Mouse (Mus musculus) liver, embryonic 15.5 days (tissue): ENCODE measurements around the gene Pnmal2. TPM values are rescaled to one million over a fixed set of nuclear protein-coding genes. Genes with fewer than 3 reads are reported as not detected.
A peak's percentile ranks its signal among the peaks of the same experiment; 100 is the strongest.

Source experiments
- ATAC-seq: fragments of 200-750 bp; cut with Nextera tagmentation; 2 replicates; pipeline ENCODE4 v1.8.0; 2017; ENCODE audit warnings: moderate number of reproducible peaks, mild to moderate bottlenecking, moderate library complexity; ENCODE audit not compliant: insufficient read depth
- H3K27ac ChIP-seq: fragments of 300-500 bp; sonication (generic); replicated peaks from 2 replicates; pipeline ENCODE4 v1.5.1; 2015; ENCODE audit warnings: mild to moderate bottlenecking, inconsistent platforms
- H3K27me3 ChIP-seq: fragments of 300-500 bp; sonication (generic); 2 replicates; pipeline ENCODE4 v1.6.1; 2015; ENCODE audit warnings: mild to moderate bottlenecking, inconsistent platforms
- H3K36me3 ChIP-seq: fragments of 300-500 bp; sonication (generic); replicated peaks from 2 replicates; pipeline ENCODE4 v1.6.1; 2015; ENCODE audit warnings: moderate library complexity, mild to moderate bottlenecking, inconsistent platforms
- H3K4me1 ChIP-seq: fragments of 300-500 bp; sonication (generic); replicated peaks from 2 replicates; pipeline ENCODE4 v1.6.1; 2015; ENCODE audit warnings: inconsistent platforms
- H3K4me2 ChIP-seq: fragments of 300-500 bp; sonication (generic); 2 replicates; pipeline ENCODE4 v1.6.1; 2015; ENCODE audit warnings: moderate library complexity, mild to moderate bottlenecking, inconsistent platforms
- H3K4me3 ChIP-seq: fragments of 300-500 bp; sonication (generic); replicated peaks from 2 replicates; pipeline ENCODE4 v1.5.1; 2015; ENCODE audit warnings: mild to moderate bottlenecking, inconsistent platforms
- H3K9ac ChIP-seq: fragments of 300-500 bp; sonication (generic); 2 replicates; pipeline ENCODE4 v1.6.1; 2015; ENCODE audit warnings: moderate library complexity, mild to moderate bottlenecking, inconsistent platforms
- H3K9me3 ChIP-seq: fragments of 300-500 bp; sonication (generic); replicated peaks from 2 replicates; pipeline ENCODE4 v1.6.1; 2016; ENCODE audit warnings: inconsistent platforms
- WGBS: fragments of 180-500 bp; shearing (Covaris S2); methylation state at CpG from one replicate; pipeline ENCODE4 v1.1.7; 2015; ENCODE audit warnings: mixed read lengths; ENCODE audit not compliant: insufficient replicate concordance; 5-methylcytosine and 5-hydroxymethylcytosine counted together
- polyA plus RNA-seq: library from polyadenylated mRNA; unstranded; fragments of >200 nt; fragmentation: Nextera tagmentation; extraction: Ambion mirVana; gene quantifications from 2 replicates; pipeline ENCODE4 v1.2.1, GENCODE M21; 2015

Pnmal2 gene
- polyA plus RNA-seq, 1 experiment from 2014 or later: 0.60 TPM

- H3K4me3 ChIP-seq: no peak overlapping the region
- no peak for ATAC-seq
- H3K27ac ChIP-seq: no peak overlapping the region
- H3K4me1 ChIP-seq: peaks cover 49% of the 10 kb centered on the region
- no peak overlapping the region for H3K9ac ChIP-seq
- H3K9me3 ChIP-seq: no peaks in the 10 kb centered on the region
- 79% methylated on average over 3 of the region's 3 CpGs for WGBS
- peaks cover 65% of the 10 kb centered on the region for H3K36me3 ChIP-seq
- H3K4me2 ChIP-seq: no peak overlapping the region
- no peaks in the 10 kb centered on the region for H3K27me3 ChIP-seq
Observed at GRCm38 (mm10) chr7:16918670-16919069, 25.8 kb upstream of the Pnmal2 start.

- peaks cover 62% of the 10 kb centered on the region for H3K36me3 ChIP-seq
- WGBS: 49% methylated on average over 13 of the region's 13 CpGs
- peak overlapping the region; percentile 8; the same call in 1 of the 2 replicates for H3K9ac ChIP-seq
Observed at GRCm38 (mm10) chr7:16919395-16920149, 24.9 kb upstream of the Pnmal2 start.

GRCm38 (mm10) chr7:16920150-16920579 is 24.3 kb upstream of the Pnmal2 start:
- WGBS: 82% methylated on average over 7 of the region's 7 CpGs
- H3K27ac ChIP-seq: 0 out of 2 replicates have a peak overlapping the region, but pooled peaks have one; percentile 16
- H3K36me3 ChIP-seq: peaks cover 56% of the 10 kb centered on the region
- H3K27me3 ChIP-seq: no peaks in the 10 kb centered on the region
- H3K4me3 ChIP-seq: no peak overlapping the region
- H3K9me3 ChIP-seq: no peaks in the 10 kb centered on the region
- H3K9ac ChIP-seq: peak overlapping the region; percentile 8; the same call in 1 of the 2 replicates
- ATAC-seq: no peak
- H3K4me2 ChIP-seq: peak overlapping the region; percentile 18; the same call in 1 of the 2 replicates
- peaks cover 55% of the 10 kb centered on the region for H3K4me1 ChIP-seq

More at GRCm38 (mm10) chr7:16919395-16920149, 24.9 kb upstream of the Pnmal2 start:
- ATAC-seq: no peak
- peak overlapping the region; percentile 18; the same call in 1 of the 2 replicates for H3K4me2 ChIP-seq
- peaks cover 49% of the 10 kb centered on the region for H3K4me1 ChIP-seq
- H3K4me3 ChIP-seq: no peak overlapping the region
- no peaks in the 10 kb centered on the region for H3K9me3 ChIP-seq
- H3K27me3 ChIP-seq: no peaks in the 10 kb centered on the region
- H3K27ac ChIP-seq: 0 out of 2 replicates have a peak overlapping the region, but pooled peaks have one; percentile 16

GRCm38 (mm10) chr7:16920818-16921791 is 23.4 kb upstream of the Pnmal2 start:
- 69% methylated on average over 21 of the region's 21 CpGs for WGBS
- Histone ChIP-seq H3K27ac (peak overlapping the region; percentile 33), H3K4me3 (peak overlapping the region; percentile 98), H3K4me2 (peak overlapping the region; percentile 85), H3K27me3 (no peaks in the 10 kb centered on the region), H3K9me3 (no peaks in the 10 kb centered on the region), H3K36me3 (peaks cover 48% of the 10 kb centered on the region), H3K4me1 (peaks cover 56% of the 10 kb centered on the region), H3K9ac (peak overlapping the region; percentile 97)
- ATAC-seq: no peak

GRCm38 (mm10) chr7:16921881-16922335 is 22.6 kb upstream of the Pnmal2 start:
- peaks cover 56% of the 10 kb centered on the region for H3K4me1 ChIP-seq
- H3K4me2 ChIP-seq: peak overlapping the region; percentile 85
- no peak for ATAC-seq
- 11% methylated on average over 6 of the region's 6 CpGs for WGBS
- no peaks in the 10 kb centered on the region for H3K27me3 ChIP-seq
- H3K27ac ChIP-seq: peak overlapping the region; percentile 93
- peak overlapping the region; percentile 98 for H3K4me3 ChIP-seq
- no peaks in the 10 kb centered on the region for H3K9me3 ChIP-seq
- H3K9ac ChIP-seq: peak overlapping the region; percentile 97
- H3K36me3 ChIP-seq: peaks cover 40% of the 10 kb centered on the region

GRCm38 (mm10) chr7:16922360-16922973 is 22.0 kb upstream of the Pnmal2 start:
- WGBS: 31% methylated on average over 10 of the region's 10 CpGs
- Histone ChIP-seq H3K27me3 (no peaks in the 10 kb centered on the region), H3K9ac (peak overlapping the region; percentile 97), H3K4me3 (peak overlapping the region; percentile 98), H3K4me1 (peaks cover 56% of the 10 kb centered on the region), H3K4me2 (peak overlapping the region; percentile 85), H3K9me3 (no peaks in the 10 kb centered on the region), H3K36me3 (peaks cover 34% of the 10 kb centered on the region), H3K27ac (peak overlapping the region; percentile 93)
- no peak for ATAC-seq

GRCm38 (mm10) chr7:16923283-16924036 is 21.0 kb upstream of the Pnmal2 start:
- WGBS: under 1% methylated on average over 53 of the region's 57 CpGs
- H3K36me3 ChIP-seq: peaks cover 24% of the 10 kb centered on the region
- no peaks in the 10 kb centered on the region for H3K9me3 ChIP-seq
- H3K4me3 ChIP-seq: peak overlapping the region; percentile 98
- no peaks in the 10 kb centered on the region for H3K27me3 ChIP-seq
- ATAC-seq: no peak
- H3K4me1 ChIP-seq: peaks cover 54% of the 10 kb centered on the region
- peak overlapping the region; percentile 97 for H3K9ac ChIP-seq
- peak overlapping the region; percentile 93 for H3K27ac ChIP-seq
- H3K4me2 ChIP-seq: peak overlapping the region; percentile 85

GRCm38 (mm10) chr7:16924037-16924834 is 20.2 kb upstream of the Pnmal2 start, which contains the start of gene Calm3:
Calm3 (minus strand) TSS chr7:16924114.
- ATAC-seq: peak; percentile 91
- Histone ChIP-seq H3K9me3 (no peaks in the 10 kb centered on the region), H3K4me1 (peaks cover 46% of the 10 kb centered on the region), H3K4me3 (peak within 1 kb of the TSS; percentile 98), H3K36me3 (peaks cover 16% of the 10 kb centered on the region), H3K4me2 (peak within 1 kb of the TSS; percentile 85), H3K27ac (peak within 1 kb of the TSS; percentile 93), H3K9ac (peak within 1 kb of the TSS; percentile 97), H3K27me3 (no peaks in the 10 kb centered on the region)
- 1% methylated on average over 64 of the region's 64 CpGs for WGBS

GRCm38 (mm10) chr7:16928341-16928740 is 16.1 kb upstream of the Pnmal2 start:
- H3K4me1 ChIP-seq: peaks cover 17% of the 10 kb centered on the region
- no peaks in the 10 kb centered on the region for H3K27me3 ChIP-seq
- no peak for ATAC-seq
- H3K36me3 ChIP-seq: no peaks in the 10 kb centered on the region
- H3K4me3 ChIP-seq: no peak overlapping the region
- no peak overlapping the region for H3K27ac ChIP-seq
- H3K9me3 ChIP-seq: no peaks in the 10 kb centered on the region
- H3K4me2 ChIP-seq: no peak overlapping the region
- 25% methylated on average over 2 of the region's 2 CpGs for WGBS
- H3K9ac ChIP-seq: no peak overlapping the region
